Mouse (Mus musculus) lung, adult 2 months (tissue): ENCODE results near the gene Cyb561.

Experiments used
- CTCF ChIP-seq: fragments of 200-500 bp; IDR thresholded peaks from 2 replicates; pipeline ENCODE4 v1.5.1; 2011; ENCODE audit warnings: mild to moderate bottlenecking, low read length, control low read depth; ENCODE audit not compliant: insufficient read depth
- POLR2A ChIP-seq: fragments of 200-500 bp; IDR thresholded peaks from 2 replicates; pipeline ENCODE4 v1.6.1; 2011; ENCODE audit warnings: low read depth, mild to moderate bottlenecking, control low read depth, low read length, borderline replicate concordance; ENCODE audit errors: extremely low read depth

DNA sequence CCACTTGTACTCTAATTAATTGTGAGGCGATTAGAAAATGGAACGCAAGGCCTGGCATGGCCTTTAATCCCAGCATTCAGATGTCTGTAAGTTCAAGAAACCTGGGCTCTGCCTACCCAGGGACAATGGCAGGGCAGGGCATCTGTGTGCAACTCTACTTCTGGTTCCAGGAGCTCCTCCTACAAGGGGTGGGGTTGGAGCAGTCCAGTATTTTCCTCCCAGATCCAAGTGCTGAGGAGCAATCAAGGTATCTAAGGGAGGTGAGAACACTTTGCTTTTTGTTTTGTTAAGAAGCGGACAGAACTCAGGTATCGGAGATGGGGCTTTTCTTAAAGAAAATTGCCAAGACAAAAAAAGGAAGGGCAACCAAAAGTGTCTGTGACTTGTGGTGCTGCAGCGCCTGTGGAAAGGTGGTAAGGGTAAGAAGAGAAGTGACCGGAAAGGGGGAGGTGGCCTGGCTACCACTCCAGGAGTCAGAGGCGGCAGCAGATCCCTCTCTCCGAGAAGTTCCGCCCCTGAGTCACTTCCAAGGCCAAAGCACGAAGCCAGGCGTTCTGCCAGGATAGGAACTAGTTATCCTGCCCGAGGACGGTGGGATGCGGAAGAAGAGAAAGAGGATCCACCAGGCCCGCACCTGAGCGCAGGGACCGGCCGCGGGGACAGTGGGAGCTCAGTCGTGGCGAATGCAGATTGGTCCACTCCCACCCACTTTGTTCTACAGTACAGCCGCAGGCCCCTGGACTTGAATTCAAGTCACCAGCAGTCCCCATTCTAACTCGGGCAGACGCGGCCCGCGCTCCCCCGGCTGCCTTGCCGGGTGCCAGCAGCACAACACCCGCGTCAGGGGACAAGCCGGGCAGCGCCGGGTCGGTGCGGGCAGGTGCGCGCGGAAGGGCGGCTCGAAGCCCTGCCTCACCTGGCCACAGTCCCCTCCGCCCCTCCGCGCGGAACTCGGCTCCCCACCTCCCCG, 9.7 kb downstream of the Cyb561 start:
- TF ChIP-seq POLR2A (peak; percentile 57; the same call in 1 of the 2 replicates), CTCF (no peak)
